Mouse (Mus musculus) kidney, postnatal 14 days (tissue): ENCODE data around the gene Ccdc191.
A peak's percentile ranks its signal among the peaks of the same experiment; 100 is the strongest.

Experiments
- DNase-seq: peaks from one replicate; pipeline ENCODE4 v3.0.0; 2022; ENCODE audit warnings: mixed read lengths

Ccdc191 gene

DNA sequence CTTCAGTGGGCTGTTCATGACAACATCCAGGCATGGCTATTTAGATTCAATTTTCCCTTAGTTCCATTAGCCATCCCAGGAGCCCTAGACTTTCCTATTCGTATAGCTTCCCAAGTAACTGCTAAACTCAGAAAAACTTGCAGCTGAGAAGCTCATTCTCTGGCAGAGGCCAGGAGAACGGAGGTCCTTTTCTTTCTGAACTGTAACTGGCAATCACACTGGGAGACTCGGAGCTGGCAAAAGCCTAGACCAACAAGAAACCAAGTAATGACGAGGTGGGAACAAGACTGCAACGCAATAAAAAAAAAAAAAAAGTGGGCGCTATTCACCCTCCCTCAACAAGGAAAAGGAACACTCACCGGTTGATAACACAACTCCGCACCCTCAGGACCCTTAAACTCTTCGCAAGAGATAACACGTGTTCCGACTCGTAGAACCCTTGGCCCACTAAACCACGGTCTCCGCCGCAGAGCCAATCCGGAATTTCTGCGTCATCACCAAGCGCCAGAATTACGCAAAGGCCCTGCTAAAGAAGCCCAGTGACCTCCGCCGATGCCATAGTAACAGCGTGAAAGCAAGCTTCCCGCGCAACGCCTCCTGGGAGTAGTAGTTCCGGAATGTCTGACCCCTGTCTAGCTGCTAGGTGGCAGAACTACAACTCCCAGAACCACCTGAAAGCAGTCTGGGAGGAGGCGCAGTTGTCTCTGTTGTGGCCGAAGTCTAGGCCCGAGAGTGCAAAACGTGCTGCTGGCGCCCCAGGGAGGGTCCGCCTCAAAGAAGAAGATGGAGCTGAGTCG lies at the start of gene Ccdc191:
Gene Ccdc191, plus strand, starts transcription at position 593 of the 797 bp plus-strand sequence.
- peak; percentile 100 for DNase-seq

DNA sequence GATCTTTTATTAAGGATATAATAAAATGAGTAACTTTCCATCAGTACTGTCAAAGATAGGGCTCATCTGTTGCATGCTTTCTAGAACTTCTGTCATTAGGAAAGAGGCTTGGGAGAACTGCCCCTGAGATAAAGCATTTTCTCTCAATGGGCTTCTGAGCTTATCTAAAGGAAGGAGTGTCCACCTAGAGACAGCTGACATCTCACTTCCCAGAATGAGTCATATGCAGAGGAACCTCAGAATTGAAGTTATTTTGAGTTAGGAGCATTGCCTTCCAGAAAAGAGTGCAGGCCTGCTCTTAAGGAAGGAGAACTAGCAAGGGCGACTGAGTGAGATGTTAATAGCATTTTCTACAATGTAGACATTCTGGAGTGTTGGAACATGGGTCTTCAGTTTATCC lies 48.4 kb upstream of the Ccdc191 start:
- no peak for DNase-seq

DNA sequence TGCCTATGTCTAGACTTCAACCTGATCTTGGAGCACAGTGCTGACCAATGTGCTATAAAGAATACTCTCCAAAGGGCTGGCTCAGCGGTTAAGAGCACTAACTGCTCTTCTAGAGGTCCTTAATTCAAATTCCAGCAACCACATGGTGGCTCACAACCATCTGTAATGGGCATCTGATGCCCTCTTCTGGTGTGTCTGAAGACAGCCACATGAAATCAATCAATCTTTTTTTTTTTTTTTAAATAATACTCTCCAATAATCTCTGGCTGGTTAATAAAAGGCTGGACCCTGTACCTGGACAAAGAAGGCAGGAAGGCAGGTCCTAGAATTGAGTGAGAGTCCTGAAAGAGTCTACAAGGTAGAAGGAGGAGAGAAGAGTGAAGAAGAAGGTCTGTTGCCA lies 39.8 kb upstream of the Ccdc191 start:
- no peak for DNase-seq

DNA sequence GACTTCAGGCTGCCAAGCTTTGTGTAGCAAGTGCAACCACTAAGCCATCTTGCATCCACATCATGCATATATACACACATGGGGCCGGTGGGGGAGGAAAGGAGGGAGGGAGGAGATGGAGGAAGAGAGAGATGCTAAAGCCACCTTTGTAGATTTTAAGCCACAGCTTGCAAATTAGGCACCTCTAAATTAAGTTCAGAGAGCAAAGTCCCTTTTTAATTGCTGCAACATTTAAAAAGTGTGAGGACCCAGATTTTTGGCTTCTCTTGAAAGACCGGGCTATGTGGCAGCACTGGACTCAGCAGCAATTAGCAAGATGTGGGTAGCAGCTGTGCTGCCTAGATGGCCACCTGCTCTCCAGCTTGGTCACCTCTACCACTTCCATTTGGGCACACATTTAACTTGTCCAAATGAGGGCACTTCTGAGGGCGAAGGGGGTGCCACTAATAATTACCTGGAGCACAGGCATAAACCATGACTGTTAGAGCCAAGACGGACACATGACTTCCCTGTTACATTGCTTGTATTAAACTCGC lies 30.6 kb upstream of the Ccdc191 start:
- DNase-seq = no peak

DNA sequence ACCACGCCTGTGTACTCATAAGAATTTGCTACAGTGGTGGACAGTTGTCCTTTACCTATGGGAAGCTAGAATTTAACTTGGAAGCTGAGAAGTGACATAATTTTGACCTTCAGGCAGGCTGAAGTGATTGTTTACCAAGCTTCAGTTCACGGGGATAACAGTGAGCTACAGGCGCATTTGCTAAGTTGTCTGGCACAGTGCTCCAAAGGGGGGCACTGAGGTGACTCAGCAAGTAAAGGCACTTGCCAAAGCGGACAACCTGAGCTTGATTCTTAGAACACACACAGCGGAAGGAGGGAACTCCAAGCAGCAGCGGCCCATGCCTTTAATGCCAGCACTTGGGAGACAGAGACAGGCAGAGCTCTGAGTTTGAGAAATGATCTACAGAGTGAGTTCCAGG lies 29.0 kb upstream of the Ccdc191 start:
- DNase-seq = no peak

DNA sequence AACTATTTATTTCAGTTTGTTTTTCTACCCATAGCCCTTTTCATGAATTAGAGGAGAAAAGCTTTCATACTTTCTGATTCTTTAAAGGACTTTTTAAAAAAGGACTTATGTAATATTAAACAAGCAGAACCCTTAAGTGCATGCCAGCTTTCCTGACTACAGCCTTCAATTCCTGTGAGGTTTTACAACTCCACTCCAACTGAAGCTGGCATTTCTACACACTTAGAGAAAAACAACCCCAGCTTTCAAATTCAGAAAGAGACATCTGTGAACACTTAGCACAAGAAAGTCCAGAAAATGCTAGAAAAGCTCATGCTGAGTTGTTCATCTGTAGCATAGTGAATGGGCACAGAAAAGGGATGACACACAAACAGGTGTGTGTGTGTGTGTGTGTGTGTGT lies 19.8 kb upstream of the Ccdc191 start:
- no peak for DNase-seq

DNA sequence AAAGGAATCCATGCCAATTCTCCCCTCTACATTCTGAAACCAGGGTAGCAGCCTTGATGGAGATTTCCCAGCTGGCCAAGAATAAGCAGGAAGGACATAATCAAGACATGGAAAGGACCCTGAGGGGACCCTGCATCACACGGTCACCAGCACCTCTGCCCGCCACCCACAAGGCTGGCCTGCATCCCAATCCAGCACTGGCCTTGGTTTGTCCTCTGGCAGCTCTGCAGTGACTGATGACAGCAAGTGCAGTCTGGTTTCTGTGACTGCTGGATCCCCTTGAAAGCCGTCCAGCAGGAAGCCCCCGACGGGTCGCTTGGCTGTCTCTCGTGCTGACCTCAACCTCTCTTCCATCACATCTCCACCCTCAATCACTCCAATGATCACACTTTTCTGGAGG lies 18.2 kb upstream of the Ccdc191 start:
- DNase-seq = peak; percentile 20

DNA sequence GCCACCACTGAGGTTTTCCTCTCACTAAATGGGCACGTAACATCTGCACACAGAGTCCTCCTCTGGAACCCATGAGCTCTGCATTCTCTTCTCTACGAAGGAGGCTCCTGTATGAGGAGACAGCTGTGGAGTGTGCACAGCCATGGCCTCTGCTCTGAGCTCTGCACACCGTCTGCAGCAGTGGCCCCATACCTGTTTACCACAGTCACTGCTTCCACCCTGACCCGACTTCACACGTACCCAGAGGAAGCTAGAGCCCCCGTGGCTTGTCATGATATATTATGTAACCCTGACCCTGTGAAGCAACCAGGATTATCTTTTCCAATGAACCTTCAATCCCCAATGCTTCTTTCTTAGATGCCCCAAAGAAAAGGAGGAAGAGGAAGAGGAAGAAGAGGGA lies 9.8 kb upstream of the Ccdc191 start:
- DNase-seq = no peak

DNA sequence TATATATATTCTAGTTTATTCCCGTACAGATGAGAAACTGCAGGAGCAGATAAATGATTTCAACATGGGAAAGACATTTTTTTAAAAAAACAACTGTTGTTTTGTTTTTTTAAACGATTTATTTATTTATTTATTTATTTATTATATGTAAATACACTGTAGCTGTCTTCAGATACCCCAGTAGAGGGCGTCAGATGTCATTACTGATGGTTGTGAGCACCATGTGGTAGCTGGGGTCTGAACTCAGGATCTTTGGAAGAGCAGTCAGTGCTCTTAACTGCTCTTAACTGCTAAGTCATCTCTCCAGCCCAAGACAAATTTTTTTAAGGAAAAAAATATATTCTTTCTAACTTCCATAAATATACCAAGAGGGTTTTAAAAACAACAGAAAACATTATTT lies 8.0 kb upstream of the Ccdc191 start:
- DNase-seq = no peak

DNA sequence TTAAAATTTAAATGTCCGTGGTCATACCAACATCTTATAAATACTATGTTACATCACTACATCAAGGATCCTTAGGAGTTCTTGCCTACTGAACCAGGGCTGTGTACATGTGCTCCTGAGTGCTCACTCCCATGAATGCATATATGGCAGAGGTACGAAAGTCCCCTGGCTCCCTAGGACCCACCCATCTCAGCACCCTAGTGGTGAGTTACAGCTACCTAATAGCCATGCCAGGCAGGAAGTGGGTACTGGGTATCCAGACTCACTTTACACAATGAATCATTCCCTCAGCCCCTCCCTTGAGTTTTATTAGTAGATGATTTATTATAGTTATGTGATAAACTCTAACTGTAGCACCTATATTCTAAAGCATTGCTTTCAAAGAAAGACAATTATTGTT lies 7.3 kb upstream of the Ccdc191 start:
- no peak for DNase-seq

DNA sequence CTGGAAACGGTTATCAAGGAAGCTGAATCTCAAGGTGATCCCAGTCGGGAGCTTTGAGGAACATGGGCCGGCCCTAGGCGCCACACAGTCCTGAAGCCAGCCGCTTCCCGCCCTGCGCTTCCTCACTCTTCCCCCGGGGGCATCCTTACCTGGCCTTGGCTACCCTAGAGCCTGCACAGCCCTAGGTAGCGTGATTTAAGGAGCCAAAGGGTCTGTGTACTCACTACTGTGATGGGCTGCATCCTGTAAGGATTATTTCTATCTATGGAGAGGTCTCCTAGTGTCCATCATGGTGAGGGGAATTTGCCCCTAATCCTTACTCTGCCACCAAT lies 371 bp downstream of the Ccdc191 start:
- no peak for DNase-seq

DNA sequence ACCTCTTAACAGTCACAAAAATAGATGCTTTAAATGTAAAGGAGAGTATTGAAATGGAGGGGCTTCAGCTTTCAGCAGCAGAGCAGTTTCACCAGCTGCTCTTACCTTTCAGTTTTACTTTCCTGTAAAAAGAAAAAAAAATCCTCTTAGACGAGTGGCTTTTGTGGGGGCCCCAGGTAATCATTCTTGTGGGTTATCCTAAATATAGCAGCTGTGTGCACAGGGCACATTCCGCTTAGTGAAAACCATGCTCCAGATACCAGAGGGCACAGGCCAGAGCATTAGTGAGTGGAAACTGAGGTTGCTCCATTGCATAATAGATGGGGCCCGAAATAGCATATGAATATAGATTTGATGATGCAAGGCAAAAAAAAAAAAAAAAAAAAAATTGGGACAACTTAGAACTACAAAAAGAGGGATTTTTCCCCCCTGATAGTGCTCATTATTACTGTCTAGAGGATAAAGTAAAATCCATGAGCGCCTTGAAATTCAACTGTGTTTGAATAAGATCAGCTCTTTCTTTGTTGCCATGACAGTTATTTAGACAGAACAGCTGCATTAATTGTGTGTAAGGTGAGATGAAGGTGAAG lies 1.2 kb downstream of the Ccdc191 start:
- no peak for DNase-seq

DNA sequence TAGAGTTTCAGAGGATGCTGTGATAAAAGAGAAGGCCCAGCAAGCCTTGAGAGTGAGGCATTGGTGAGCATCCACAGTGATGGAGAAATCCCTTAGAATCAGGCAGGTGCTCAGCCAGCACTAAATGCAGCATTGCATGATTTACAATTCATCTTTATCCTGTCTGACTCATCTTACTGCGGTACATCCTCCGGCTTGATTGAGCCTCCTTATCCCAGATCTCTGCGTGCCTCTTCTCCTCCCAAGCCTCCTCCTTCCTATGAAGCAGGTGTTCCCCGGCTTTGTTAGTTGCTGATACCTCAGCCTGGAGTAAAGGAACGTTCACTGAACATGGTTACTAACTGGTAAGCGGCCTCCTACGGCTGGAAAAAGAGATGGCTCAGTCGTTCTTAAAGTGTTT lies 4.9 kb downstream of the Ccdc191 start:
- DNase-seq = no peak

DNA sequence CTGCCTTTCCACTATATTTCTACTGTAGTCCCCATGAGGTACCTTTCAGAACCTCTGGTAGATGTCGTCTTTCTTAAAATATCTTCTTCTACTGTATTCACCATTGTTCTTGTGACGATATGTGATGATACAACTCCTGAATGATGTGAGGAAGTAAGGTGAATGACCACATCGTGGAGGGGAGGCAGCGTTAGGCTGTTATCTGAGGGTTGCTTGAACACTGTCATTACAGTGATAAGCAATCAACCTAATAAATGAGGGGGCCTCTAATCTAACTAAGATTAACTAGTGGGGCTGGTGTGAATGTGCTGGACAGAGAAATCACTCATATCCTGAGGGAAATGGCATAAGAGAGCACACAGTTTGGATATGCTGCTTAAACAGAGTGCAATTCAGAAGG lies 10.5 kb downstream of the Ccdc191 start:
- no peak for DNase-seq

DNA sequence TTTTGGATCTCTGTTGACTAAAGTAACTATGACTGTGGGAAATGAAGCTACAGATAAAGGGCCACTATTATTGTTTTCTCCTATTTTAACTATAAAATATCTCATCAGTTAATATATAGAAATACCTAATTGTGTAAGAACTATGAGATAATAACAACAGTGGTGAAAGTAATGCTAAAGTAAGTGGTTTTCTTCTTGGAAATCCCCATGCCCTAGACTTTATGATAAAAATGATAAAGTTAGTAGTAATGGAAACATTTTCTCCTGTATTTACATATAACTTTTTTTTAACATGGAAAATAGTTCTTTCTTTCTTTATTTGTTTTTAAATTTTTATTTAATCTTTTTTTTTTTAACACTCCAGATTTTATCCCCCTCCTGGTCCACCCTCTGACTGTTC lies 11.0 kb downstream of the Ccdc191 start:
- DNase-seq = no peak

DNA sequence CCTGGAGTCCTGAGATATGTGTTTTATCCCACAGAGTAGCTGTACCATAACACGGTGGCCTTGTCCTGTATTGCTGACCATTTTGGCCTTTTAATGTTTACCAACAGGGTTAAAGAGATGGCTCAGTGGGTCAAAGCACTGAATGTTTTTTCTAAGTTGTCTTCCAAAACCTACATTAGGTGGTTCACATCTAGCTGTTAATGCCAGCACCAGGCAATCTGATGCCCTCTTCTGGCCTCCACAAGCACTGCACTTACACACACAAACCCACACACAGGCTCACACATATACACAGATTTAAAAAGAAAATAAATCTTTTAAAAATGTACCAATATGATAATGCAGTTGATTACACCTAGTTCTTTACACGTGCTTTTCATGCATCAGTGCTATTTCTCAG lies 19.3 kb downstream of the Ccdc191 start:
- DNase-seq = no peak

DNA sequence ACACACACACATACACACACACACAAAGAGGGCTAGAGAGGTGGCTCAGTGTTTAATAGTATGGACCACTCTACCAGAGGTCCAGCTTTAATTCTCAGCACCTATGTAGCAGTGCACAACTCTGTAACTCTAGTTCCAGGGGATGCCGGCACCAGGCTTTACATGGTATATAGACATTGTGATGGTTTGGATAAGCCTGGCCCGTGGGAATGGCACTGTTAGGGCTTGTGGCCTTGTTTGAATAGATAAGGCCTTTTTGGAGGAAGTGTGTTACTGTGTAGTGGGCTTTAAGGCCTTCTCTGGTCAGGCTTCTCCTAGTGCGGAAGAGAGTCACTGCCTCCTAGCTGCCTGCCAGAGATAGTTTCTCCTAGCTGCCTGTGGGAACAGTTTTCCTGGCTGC lies 29.3 kb downstream of the Ccdc191 start:
- DNase-seq = no peak

DNA sequence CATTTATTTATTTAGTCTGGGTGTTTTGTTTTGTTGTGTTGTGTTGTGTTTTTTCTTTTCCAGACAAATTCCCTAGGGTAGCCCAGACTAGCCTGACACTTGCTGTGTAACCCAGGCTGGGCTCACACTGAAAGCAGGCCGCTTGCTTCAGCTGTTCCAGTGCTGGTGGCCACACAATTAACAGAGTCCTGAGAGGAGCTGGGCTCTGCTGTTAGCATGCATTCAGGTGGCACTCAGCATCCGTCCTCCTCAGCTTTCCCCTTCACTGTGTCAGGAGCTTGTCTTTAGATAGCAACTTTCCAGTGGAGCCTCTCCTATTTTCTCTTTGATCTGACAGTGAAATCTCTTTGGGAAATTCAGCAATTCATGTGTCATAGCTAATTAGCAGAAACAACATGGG lies 32.4 kb downstream of the Ccdc191 start:
- DNase-seq = no peak

DNA sequence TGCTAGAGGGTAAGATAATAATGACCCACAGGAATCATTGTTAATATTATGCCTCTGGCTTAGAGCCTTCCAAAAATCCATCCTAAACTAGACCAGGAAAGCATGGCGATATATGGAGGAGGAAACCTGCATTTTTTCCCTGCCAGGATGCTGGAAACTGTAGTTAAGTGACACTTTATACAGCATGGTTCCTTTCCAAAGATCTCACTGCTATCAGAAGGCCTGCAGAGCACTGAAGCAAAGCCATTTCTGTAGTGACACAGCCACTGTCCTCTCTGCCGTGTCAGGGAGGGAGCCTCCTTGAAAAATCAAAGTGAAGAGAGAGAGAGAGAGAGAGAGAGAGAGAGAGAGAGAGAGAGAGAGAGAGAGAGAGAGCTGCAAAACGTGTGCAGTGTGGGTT lies 33.0 kb downstream of the Ccdc191 start:
- no peak for DNase-seq

DNA sequence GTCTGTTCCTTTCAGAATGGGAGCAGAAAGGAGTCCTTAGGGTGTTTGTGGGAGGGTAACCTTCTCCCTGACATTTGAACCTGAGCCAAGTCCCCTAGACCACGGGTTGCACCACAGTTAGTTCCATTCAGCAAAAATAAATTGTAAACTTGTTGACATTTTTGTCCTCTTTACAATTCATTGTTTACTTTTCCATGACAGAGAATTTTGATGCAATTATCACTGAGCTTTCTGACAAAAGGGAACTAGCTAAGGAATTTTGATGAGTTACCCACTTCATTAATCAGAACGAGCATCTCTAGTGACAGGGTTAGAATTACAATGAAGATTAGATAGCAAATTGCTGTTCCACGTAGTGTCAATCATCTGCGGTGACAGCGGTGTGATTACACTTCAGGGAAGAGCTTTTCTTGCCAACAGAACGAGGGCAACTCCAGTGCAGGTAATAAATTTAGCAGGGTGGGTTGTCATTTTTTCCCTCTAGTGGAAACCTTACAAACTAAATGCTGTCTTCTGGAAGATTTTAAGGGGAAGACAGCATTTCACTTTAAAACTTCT lies 35.5 kb downstream of the Ccdc191 start:
- no peak for DNase-seq

DNA sequence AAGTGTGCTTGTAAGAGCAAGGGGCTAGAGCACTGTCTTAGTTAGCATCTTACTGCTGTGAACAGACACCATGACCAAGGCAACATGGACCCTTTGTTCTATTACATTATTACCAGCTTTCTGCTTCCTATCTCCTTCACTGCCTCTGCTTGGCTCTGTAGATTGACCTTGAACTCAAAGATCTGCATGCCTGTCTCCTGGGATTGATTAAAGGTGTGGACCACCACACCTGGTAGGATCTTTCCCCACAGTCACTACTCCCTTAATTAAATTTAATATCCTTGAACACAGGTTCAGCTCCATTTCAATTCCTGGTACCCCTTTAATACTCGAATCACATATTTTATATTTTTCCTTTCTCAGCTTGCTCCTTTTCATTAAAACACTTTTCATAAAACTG lies 36.2 kb downstream of the Ccdc191 start:
- DNase-seq = no peak

DNA sequence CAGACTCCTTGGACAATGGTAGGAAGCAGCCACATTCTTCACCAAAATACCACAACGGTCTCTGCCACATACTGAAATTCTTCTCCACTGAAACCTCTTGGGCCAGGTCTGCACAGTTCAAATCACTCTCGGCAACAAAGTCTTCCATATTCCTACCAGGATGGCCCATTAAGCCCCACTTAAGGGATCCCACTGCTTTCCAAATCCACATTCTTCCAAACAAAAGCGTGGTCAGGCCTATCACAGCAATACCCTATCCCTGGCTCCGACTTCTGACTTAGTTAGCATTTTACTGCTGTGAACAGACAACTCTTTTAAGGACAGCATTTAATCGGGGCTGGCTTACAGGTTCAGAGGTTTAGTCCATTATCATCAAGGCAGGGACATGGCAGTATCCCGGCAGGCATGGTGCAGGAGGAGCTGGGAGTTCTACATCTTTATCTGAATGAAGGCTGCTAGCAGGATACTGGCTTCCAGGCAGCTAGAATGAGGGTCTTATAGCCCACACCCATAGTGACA lies 36.8 kb downstream of the Ccdc191 start, which contains the start of gene Qtrt2:
Gene Qtrt2, minus strand, starts transcription at position 469 of the 519 bp plus-strand sequence.
- peak; percentile 20 for DNase-seq

DNA sequence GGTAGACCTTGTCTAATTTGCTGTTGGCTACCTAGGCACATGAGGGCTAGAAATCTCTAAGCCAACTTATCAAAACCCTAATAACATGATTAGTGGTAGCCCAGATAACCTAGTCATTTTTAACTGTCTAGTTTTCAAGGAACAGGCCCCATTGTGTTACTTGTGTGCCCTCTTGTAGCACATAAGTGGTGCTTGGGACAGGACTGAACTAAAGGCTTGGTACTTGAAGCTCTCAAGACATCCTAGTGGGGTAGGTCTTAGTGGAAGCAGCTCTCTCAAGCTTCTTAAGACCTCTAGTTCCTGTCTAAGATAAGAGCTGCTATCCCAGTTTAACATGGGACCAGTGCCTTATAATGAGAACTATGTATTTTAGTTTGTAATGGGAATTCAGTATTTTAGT lies 41.0 kb downstream of the Ccdc191 start:
- no peak for DNase-seq

DNA sequence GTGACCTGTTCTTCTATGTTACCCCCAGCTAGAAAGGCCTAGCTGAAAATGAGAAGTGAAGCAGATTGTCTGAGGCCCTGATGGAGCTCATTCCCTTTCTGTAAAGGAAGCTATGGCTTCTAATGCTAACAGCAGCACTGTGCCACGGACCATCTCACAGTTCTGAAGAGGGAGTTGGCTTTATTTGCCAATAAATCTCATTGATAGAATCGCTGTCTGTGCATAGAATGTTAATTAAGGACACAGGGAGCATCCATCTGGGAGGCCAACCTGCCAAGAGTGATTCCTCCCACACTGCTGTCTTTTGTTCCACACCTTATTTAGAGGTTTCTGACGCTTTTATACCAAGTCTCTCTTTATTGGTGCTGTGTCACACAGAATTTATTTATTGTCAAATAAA lies 41.9 kb downstream of the Ccdc191 start:
- DNase-seq = no peak
